Mouse (Mus musculus): ENCODE results near the gene Ncbp3. TPM values are rescaled to one million over a fixed set of nuclear protein-coding genes. Genes with fewer than 3 reads are reported as not detected.

Ncbp3 gene
- polyA plus RNA-seq, 1 experiment: 2.4 TPM

- no peak for DNase-seq (ENCODE audit: low read depth)
These were observed 16.6 kb upstream of the Ncbp3 start for GRCm38 (mm10) chr11:73030821-73031498.

DNA sequence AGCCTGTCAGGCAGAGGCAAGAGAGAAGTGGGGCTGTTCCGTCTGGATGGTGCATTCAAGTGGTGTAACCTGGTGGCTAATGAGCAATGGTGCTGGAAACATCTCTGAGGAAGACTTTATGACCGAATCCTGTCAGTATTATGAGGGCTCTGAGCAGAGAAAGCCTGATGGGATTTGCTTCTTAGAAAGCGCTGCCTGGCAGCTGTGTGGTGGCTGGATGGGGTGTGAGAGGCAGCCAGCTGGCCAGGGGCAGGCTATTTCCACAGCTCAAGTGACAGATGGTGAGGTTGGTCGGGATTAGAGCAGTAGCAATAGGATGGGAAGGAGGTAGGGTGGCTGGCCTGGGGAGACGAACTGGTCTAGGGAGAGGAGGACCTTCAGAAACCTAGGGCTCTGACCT lies 16.0 kb upstream of the Ncbp3 start:
- DNase-seq (ENCODE audit: low read depth): no peak

- no peak for DNase-seq (ENCODE audit: low read depth)
These were observed 11.5 kb upstream of the Ncbp3 start for GRCm38 (mm10) chr11:73036077-73036476.

GRCm38 (mm10) chr11:73036889-73037288 lies 10.7 kb upstream of the Ncbp3 start:
- no peak for DNase-seq (ENCODE audit: low read depth)

GRCm38 (mm10) chr11:73037691-73038090 lies 9.9 kb upstream of the Ncbp3 start:
- no peak for DNase-seq (ENCODE audit: low read depth)

- no peak for DNase-seq (ENCODE audit: low read depth)
These were observed 8.3 kb upstream of the Ncbp3 start for GRCm38 (mm10) chr11:73039102-73039799.

- no peak for DNase-seq (ENCODE audit: low read depth)
These were observed 3.3 kb upstream of the Ncbp3 start for GRCm38 (mm10) chr11:73044229-73044755.

- DNase-seq (ENCODE audit: low read depth): no peak
These were observed 2.8 kb upstream of the Ncbp3 start for GRCm38 (mm10) chr11:73044789-73045188.

DNA sequence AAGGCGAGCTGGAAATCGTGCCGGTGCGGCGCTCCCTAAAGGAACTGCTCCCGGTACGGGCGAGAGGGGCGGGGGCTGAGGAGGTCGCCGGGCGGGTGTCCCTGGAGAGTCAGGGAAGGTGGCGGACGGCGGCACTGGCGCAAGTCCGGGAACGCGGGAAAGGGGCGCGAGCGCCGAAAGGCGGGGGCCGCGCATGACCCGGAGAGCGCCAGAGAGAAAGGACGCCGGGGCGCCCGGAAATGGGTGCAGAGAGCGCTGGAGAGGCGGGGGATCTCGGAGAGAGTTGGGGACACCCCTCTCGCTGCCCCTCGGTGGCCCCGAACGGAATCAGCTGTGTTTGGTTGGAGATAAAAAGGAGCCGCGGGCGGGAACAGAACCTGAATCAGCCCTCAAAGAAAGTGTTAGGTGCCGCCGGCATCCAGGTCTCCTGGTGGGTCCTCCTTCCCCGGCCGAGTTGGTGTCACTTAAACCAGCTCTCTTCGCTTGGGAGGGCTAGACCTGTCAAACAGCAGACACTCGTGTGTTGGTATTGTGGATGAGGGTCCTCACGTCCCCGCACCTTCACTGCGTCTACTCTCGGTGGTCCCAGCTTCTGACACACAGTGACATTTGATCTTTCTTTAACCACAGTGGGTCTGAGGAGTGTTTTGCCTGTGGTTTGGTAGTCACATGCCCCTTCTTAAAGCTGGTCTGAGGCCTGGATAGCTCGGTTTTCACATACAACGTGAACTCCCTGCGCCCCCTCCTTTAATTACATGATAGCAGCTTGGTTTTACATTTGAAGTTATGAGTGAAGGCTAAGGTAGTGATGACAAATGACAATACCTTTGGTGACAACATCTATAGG lies 670 bp downstream of the Ncbp3 start:
- DNase-seq (ENCODE audit: low read depth): no peak

DNA sequence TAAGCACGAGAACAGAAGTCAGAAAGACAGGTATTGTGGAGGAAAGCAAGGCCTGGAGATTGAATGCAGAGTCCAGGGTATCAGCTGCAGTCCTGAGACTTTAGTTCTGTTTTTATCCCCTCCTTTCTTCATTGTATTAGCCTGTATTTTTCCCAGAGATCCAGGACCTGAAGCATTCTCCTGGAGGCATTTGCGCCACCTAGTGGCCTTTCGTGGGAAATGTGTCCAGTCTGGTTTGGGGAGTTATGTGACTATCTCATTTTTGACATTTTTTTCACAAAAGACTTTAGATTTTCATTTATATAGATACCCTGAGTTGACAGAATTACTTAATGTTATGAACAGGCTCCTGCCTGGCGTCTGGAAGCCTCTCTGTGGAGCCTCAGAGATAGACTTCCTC lies 1.8 kb downstream of the Ncbp3 start:
- DNase-seq (ENCODE audit: low read depth): no peak

GRCm38 (mm10) chr11:73052795-73053194 lies 5.2 kb downstream of the Ncbp3 start:
- DNase-seq (ENCODE audit: low read depth): no peak

DNA sequence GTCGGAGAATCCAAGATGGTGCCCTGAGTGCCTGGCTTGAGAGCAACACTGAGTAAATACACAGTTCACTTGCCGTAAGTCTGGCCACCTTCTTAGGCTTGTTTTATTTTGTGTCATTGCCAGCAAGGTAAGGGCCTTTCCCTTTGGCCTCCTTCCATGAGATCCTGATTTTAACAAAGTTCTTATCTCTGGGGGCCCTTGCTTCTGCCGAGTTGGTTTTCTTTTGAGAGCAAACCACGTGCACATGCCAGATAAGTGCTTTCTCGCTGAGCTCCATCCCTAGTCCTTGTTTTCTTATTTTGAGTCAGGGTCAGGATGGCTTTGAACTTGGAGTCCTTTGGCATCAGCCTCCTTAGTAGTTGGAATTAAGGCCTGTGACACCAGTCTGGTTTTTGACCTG lies 10.1 kb downstream of the Ncbp3 start:
- DNase-seq (ENCODE audit: low read depth): no peak

GRCm38 (mm10) chr11:73059630-73060029 lies 12.0 kb downstream of the Ncbp3 start:
- no peak for DNase-seq (ENCODE audit: low read depth)

GRCm38 (mm10) chr11:73061413-73061812 lies 13.8 kb downstream of the Ncbp3 start:
- DNase-seq (ENCODE audit: low read depth): no peak

- no peak for DNase-seq (ENCODE audit: low read depth)
These were observed 24.3 kb downstream of the Ncbp3 start for GRCm38 (mm10) chr11:73071839-73072238.

DNA sequence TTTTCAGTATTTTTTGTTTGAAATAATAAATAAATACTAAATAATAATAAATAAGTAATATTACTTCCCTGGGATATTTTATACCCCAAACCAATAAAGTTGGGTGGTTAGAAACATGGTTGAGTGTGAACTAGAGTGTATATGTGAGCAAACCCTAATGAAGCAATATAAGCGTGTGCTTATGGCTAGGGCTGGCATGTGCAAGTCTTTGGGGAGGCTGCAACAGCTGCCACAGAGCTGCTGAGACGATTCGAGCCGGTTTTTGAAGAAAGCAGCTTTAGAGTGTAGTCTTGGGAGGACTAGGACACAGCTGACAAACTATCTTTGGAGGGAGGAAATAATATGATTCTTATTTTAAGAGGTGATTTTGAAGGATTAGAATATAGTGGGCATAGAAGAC lies 28.7 kb downstream of the Ncbp3 start:
- DNase-seq (ENCODE audit: low read depth): no peak

- DNase-seq (ENCODE audit: low read depth): no peak
These were observed 29.1 kb downstream of the Ncbp3 start for GRCm38 (mm10) chr11:73076733-73077132.

DNA sequence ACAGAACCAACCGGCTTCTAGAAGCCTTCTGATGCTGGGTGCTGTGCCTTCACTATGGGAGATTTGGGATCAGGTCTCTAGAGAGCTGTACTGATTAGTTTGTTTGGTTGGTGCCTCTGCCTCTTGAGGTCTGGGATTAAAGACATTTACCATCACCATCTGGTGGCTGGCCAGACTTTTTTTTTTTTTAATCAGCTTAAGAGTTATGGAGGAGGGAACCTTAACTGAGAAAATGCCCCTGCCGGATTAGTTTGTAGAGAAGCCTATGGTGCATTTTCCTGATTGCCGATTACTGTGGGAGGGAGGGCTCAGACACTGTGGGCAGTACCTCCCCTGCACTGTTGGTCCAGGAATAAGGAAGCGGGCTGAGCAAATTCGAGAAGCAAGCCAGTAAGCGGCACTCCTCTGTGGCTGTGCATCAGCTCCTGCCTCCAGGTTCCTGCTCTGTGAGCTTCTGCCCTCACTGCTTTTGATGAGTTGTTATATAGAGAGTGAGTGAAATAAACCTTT lies 29.7 kb downstream of the Ncbp3 start:
- no peak for DNase-seq (ENCODE audit: low read depth)

DNA sequence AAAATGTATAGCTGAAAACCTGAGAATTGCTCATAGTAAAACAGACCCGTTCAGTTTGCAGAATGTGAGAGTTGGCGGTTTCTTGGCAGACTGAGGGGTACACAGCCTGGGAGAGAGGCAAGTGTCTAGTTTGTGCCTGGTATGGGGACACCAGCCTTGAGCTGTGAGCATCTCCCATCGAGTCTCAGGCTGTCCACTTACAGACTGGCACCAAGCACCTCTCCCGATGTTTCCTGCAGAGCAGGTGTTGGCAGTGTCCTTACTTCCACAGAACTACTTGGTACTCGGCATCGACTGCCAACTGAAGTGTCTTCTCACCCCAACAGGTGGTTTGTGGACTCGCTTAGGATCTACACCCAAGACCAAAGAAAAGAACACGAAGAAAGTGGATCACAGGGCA lies 31.0 kb downstream of the Ncbp3 start:
- DNase-seq (ENCODE audit: low read depth): no peak

- DNase-seq (ENCODE audit: low read depth): no peak
These were observed 32.7 kb downstream of the Ncbp3 start for GRCm38 (mm10) chr11:73080306-73080705.

DNA sequence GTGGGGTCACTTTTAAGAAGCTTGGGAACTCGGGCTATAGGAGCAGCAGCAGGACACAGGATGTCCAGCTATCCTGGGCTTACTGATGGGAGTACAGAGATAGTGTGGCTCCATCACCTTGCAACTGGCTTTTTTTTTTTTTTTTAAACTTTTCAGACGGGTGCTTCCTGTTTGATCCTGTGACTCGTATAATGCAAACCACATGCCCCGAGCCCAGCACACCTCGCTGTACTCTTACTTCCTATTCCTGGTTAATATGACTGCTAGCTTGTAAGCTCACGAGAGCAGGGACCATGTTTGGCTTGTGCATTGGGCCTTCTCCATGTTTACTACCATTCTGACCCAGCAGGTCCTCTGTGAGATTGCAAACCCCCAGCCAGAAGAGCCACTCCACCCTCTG lies 36.7 kb downstream of the Ncbp3 start:
- DNase-seq (ENCODE audit: low read depth): no peak

DNA sequence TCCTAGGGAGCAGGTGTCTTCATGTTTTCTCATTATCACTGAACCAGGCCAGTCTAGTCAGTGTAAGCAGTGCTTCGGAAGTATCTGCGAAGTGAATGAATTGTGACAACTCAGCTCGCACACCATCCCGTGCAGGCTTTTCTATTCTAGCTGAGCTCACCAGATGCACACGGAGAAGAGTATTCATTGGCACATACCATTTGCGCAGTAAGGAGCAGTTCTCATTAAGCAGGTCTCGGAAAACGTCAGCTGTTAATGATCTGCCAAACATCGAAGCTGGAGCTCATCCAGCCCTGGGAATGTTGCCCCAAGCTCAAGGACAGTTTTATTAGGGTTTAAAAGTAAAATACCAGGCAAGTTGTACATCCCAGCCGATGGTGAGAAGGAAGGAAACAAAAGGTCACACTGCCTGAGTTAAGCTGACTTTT lies 37.2 kb downstream of the Ncbp3 start:
- DNase-seq (ENCODE audit: low read depth): no peak

All from gonadal fat pad, adult 2 months (tissue).